Mouse (Mus musculus) hindbrain, embryonic 13.5 days (tissue): ENCODE results near the gene Rnase4. TPM values are rescaled to one million over a fixed set of nuclear protein-coding genes. Genes with fewer than 3 reads are reported as not detected.

Experiments
- polyA plus RNA-seq: library from polyadenylated mRNA; unstranded; fragments of >200 nt; fragmentation: Nextera tagmentation; extraction: Ambion mirVana; gene quantifications from 2 replicates; pipeline ENCODE4 v1.2.1, GENCODE M21; 2015

Gene Rnase4
- polyA plus RNA-seq, 1 experiment from 2014 or later: 17.5 TPM

Other genes with a start within 250 kb of the Rnase4 start
- 2.5 and 3.2 TPM in 2 replicates for gene Tep1, start 220.5 kb upstream of the Rnase4 start, polyA plus RNA-seq
- 0.83 and 1.3 TPM in 2 replicates for gene Klhl33, start 193.6 kb upstream of the Rnase4 start, polyA plus RNA-seq
- gene Osgep, start 166.2 kb upstream of the Rnase4 start, polyA plus RNA-seq: 116 and 119 TPM in 2 replicates
- 225 and 228 TPM in 2 replicates for gene Apex1, start 166.1 kb upstream of the Rnase4 start, polyA plus RNA-seq
- gene Pip4p1, start 160.2 kb upstream of the Rnase4 start, polyA plus RNA-seq: 79.0 and 87.9 TPM in 2 replicates
- 24.9 and 27.0 TPM in 2 replicates for gene Pnp, start 160.0 kb upstream of the Rnase4 start, polyA plus RNA-seq
- not detected in 2 replicates for gene Gm49342, start 146.6 kb upstream of the Rnase4 start, polyA plus RNA-seq
- gene Pnp2, start 135.1 kb upstream of the Rnase4 start, polyA plus RNA-seq: 0.57 and 0.60 TPM in 2 replicates
- not detected in 2 replicates for gene Rnase10, start 83.3 kb upstream of the Rnase4 start, polyA plus RNA-seq
- not detected in 2 replicates for gene Rnase9, start 49.2 kb upstream of the Rnase4 start, polyA plus RNA-seq
- gene Rnase11, start 40.9 kb upstream of the Rnase4 start, polyA plus RNA-seq: not detected in 2 replicates
- gene Rnase12, start 33.4 kb upstream of the Rnase4 start, polyA plus RNA-seq: not detected in 2 replicates
- gene Olfr750, start 16.6 kb upstream of the Rnase4 start, polyA plus RNA-seq: 0.05 TPM in 1 of 2 replicates, not detected in the other
- 4.1 and 4.4 TPM in 2 replicates for gene Ang, start 73 bp downstream of the Rnase4 start, polyA plus RNA-seq
- gene Eddm3b, start 23.3 kb downstream of the Rnase4 start, polyA plus RNA-seq: not detected in 2 replicates
- 0.25 and 0.47 TPM in 2 replicates for gene Rnase6, start 32.8 kb downstream of the Rnase4 start, polyA plus RNA-seq
- gene Rnase1, start 55.7 kb downstream of the Rnase4 start, polyA plus RNA-seq: 0.60 TPM in 1 of 2 replicates, not detected in the other
- gene Rnase2b, start 71.2 kb downstream of the Rnase4 start, polyA plus RNA-seq: not detected in 2 replicates
- gene Ang2, start 108.1 kb downstream of the Rnase4 start, polyA plus RNA-seq: not detected in 2 replicates
- gene Ear14, start 112.3 kb downstream of the Rnase4 start, polyA plus RNA-seq: not detected in 2 replicates
- not detected in 2 replicates for gene Rnase2a, start 165.0 kb downstream of the Rnase4 start, polyA plus RNA-seq